Mouse (Mus musculus) liver, adult 2 months (tissue): ENCODE data around the gene Clip1. TPM values are rescaled to one million over a fixed set of nuclear protein-coding genes. Genes with fewer than 3 reads are reported as not detected.

Experiments used
- DNase-seq: peaks from one replicate; pipeline ENCODE4 v3.0.0-alpha.2; 2011; ENCODE audit warnings: low read depth, low spot score; ENCODE audit errors: extremely low read depth
- H3K27ac ChIP-seq: fragments of 200-500 bp; replicated peaks from 2 replicates; pipeline ENCODE4 v1.5.1; 2012; ENCODE audit warnings: low read depth, mild to moderate bottlenecking, control low read depth, inconsistent platforms, low read length; ENCODE audit not compliant: insufficient read depth
- H3K27me3 ChIP-seq: fragments of 200-500 bp; 2 replicates; pipeline ENCODE4 v1.6.1; 2012; ENCODE audit warnings: mild to moderate bottlenecking, moderate library complexity, low read length, inconsistent platforms; ENCODE audit not compliant: control insufficient read depth, insufficient read depth
- H3K36me3 ChIP-seq: fragments of 200-500 bp; 2 replicates; pipeline ENCODE4 v1.6.1; 2012; ENCODE audit warnings: low read length, inconsistent platforms; ENCODE audit not compliant: control insufficient read depth, insufficient read depth
- H3K4me1 ChIP-seq: fragments of 200-500 bp; 2 replicates; pipeline ENCODE4 v1.6.1; 2011; ENCODE audit warnings: low read length; ENCODE audit not compliant: control insufficient read depth, insufficient read depth
- H3K4me3 ChIP-seq: fragments of 200-500 bp; 2 replicates; pipeline ENCODE4 v1.5.1; 2011; ENCODE audit warnings: low read depth, mild to moderate bottlenecking, control low read depth, low read length, moderate library complexity; ENCODE audit not compliant: insufficient read depth
- H3K79me2 ChIP-seq: fragments of 200-500 bp; 2 replicates; pipeline ENCODE4 v1.6.1; 2012; ENCODE audit warnings: inconsistent platforms, mild to moderate bottlenecking, low read length, moderate library complexity; ENCODE audit not compliant: control insufficient read depth, insufficient read depth
- H3K9ac ChIP-seq: fragments of 200-500 bp; 2 replicates; pipeline ENCODE4 v1.6.1; 2012; ENCODE audit warnings: low read depth, mild to moderate bottlenecking, control low read depth, inconsistent platforms, low read length
- CTCF ChIP-seq: fragments of 200-500 bp; IDR thresholded peaks from 2 replicates; pipeline ENCODE4 v1.5.1; 2011; ENCODE audit warnings: low read depth, low read length, control low read depth
- POLR2A ChIP-seq: fragments of 200-500 bp; IDR thresholded peaks from 2 replicates; pipeline ENCODE4 v1.6.1; 2011; ENCODE audit warnings: low read length, control low read depth; ENCODE audit not compliant: insufficient read depth; ENCODE audit errors: extremely low read depth
- WGBS: fragments of 180-500 bp; shearing (Covaris S2); methylation state at CpG from one replicate; pipeline ENCODE4 v1.1.7; 2018; 5-methylcytosine and 5-hydroxymethylcytosine counted together
- polyA plus RNA-seq: library from polyadenylated mRNA; depleted of rRNA; stranded (reverse); fragments of >200 nt; gene quantifications from 2 replicates; pipeline ENCODE4 v1.2.3, GENCODE M21; 2012; rRNA removed
- total RNA-seq: library from RNA; depleted of rRNA; stranded (reverse); fragments of >200 nt; gene quantifications from 2 replicates; pipeline ENCODE4 v1.2.3, GENCODE M21; 2014; rRNA removed

Gene Clip1
- total and polyA plus RNA-seq, 2 experiments: 11.8 to 25.2 TPM

GRCm38 (mm10) chr5:123528641-123529040, 155.8 kb downstream of the Clip1 start:
- no peak for TF ChIP-seq POLR2A
- no peak for TF ChIP-seq CTCF
- H3K4me3 ChIP-seq: no peak overlapping the region
- H3K27me3 ChIP-seq: no peaks in the 10 kb centered on the region
- H3K79me2 ChIP-seq: peaks cover under 1% of the 10 kb centered on the region; the same call in 1 of the 2 replicates
- 90% methylated on average over 7 of the region's 7 CpGs for WGBS
- peaks cover 33% of the 10 kb centered on the region for H3K36me3 ChIP-seq
- H3K27ac ChIP-seq: no peak overlapping the region
- H3K4me1 ChIP-seq: peaks cover 2% of the 10 kb centered on the region; the same call in 1 of the 2 replicates
- H3K9ac ChIP-seq: no peak overlapping the region
- DNase-seq: no peak

Other genes starting within 250 kb of the Clip1 start
- not detected in 2 replicates for gene Lrrc43, start 195.3 kb downstream of the Clip1 start, total RNA-seq
- not detected in 2 replicates for gene Lrrc43, start 195.3 kb downstream of the Clip1 start, polyA plus RNA-seq
- gene Il31, start 195.1 kb downstream of the Clip1 start, total RNA-seq: not detected in 2 replicates
- not detected in 2 replicates for gene Il31, start 195.1 kb downstream of the Clip1 start, polyA plus RNA-seq
- gene B3gnt4, start 174.2 kb downstream of the Clip1 start, total RNA-seq: not detected in 2 replicates
- not detected in 2 replicates for gene B3gnt4, start 174.2 kb downstream of the Clip1 start, polyA plus RNA-seq
- 28.1 and 32.8 TPM in 2 replicates for gene Diablo, start 160.4 kb downstream of the Clip1 start, total RNA-seq
- gene Diablo, start 160.4 kb downstream of the Clip1 start, polyA plus RNA-seq: 25.9 and 31.4 TPM in 2 replicates
- 0.07 TPM in 1 of 2 replicates, not detected in the other for gene Gm49027, start 159.1 kb downstream of the Clip1 start, total RNA-seq
- gene Gm49027, start 159.1 kb downstream of the Clip1 start, polyA plus RNA-seq: 0.54 and 0.76 TPM in 2 replicates
- 15.4 and 19.7 TPM in 2 replicates for gene Vps33a, start 111.6 kb downstream of the Clip1 start, total RNA-seq
- gene Vps33a, start 111.6 kb downstream of the Clip1 start, polyA plus RNA-seq: 10.0 and 10.5 TPM in 2 replicates
- 9.0 and 12.1 TPM in 2 replicates for gene Zcchc8, start 36.5 kb upstream of the Clip1 start, total RNA-seq
- gene Zcchc8, start 36.5 kb upstream of the Clip1 start, polyA plus RNA-seq: 9.6 and 12.7 TPM in 2 replicates
- gene Rsrc2, start 64.8 kb upstream of the Clip1 start, total RNA-seq: 29.1 and 44.2 TPM in 2 replicates
- gene Rsrc2, start 64.8 kb upstream of the Clip1 start, polyA plus RNA-seq: 3.7 and 7.0 TPM in 2 replicates
- 0.37 and 0.94 TPM in 2 replicates for gene Kntc1, start 65.1 kb upstream of the Clip1 start, total RNA-seq
- gene Kntc1, start 65.1 kb upstream of the Clip1 start, polyA plus RNA-seq: 0.04 and 0.26 TPM in 2 replicates
- gene Hcar2, start 180.9 kb upstream of the Clip1 start, total RNA-seq: 0.18 and 1.1 TPM in 2 replicates
- 0.25 and 0.32 TPM in 2 replicates for gene Hcar2, start 180.9 kb upstream of the Clip1 start, polyA plus RNA-seq
- gene Hcar1, start 195.4 kb upstream of the Clip1 start, total RNA-seq: under 0.01 and 0.09 TPM in 2 replicates
- 0.04 TPM in 1 of 2 replicates, not detected in the other for gene Hcar1, start 195.4 kb upstream of the Clip1 start, polyA plus RNA-seq
- gene Denr, start 222.6 kb upstream of the Clip1 start, total RNA-seq: 12.5 and 15.5 TPM in 2 replicates
- gene Denr, start 222.6 kb upstream of the Clip1 start, polyA plus RNA-seq: 27.5 and 37.9 TPM in 2 replicates
- gene Gm43518, start 242.8 kb upstream of the Clip1 start, total RNA-seq: 1.2 TPM in 1 of 2 replicates, not detected in the other
- gene Gm43518, start 242.8 kb upstream of the Clip1 start, polyA plus RNA-seq: 0.31 TPM in 1 of 2 replicates, not detected in the other
- 2.1 and 2.2 TPM in 2 replicates for gene Ccdc62, start 246.1 kb upstream of the Clip1 start, total RNA-seq
- gene Ccdc62, start 246.1 kb upstream of the Clip1 start, polyA plus RNA-seq: 1.8 and 3.2 TPM in 2 replicates